Mouse (Mus musculus) spleen, postnatal 10 days (tissue): ENCODE measurements at regions not wholly inside any gene's neighbourhood (a gene's known extent, or its start where the extent isn't known, plus 50 kb on each side); places are given as distances from the start of the nearest gene placed in this dataset.

Experiments used
- DNase-seq, 2 experiments: peaks; one replicate each; pipeline ENCODE4 v3.0.0; 2021 to 2022; ENCODE audit warnings: low spot score in 2 of 2

- DNase-seq, result no peak
Measured at GRCm38 (mm10) chr5:73729646-73730045, 78.5 kb downstream of the Spata18 start.

GRCm38 (mm10) chr5:73731423-73731822 lies 80.2 kb downstream of the Spata18 start:
- DNase-seq, result no peak

GRCm38 (mm10) chr5:73731991-73732565 lies 80.9 kb downstream of the Spata18 start:
- no peak for DNase-seq

GRCm38 (mm10) chr5:73740766-73741165 lies 89.6 kb downstream of the Spata18 start:
- DNase-seq, result no peak

- no peak for DNase-seq
Measured at GRCm38 (mm10) chr5:73741441-73741840, 90.3 kb downstream of the Spata18 start.

GRCm38 (mm10) chr5:73743953-73744352 lies 92.8 kb downstream of the Spata18 start:
- DNase-seq, result no peak

GRCm38 (mm10) chr5:73749791-73750190 lies 98.6 kb downstream of the Spata18 start:
- DNase-seq, result no peak

GRCm38 (mm10) chr5:73752225-73752644 lies 101.1 kb downstream of the Spata18 start:
- no peak for DNase-seq

- no peak for DNase-seq
Measured at GRCm38 (mm10) chr5:73753827-73754226, 102.6 kb downstream of the Spata18 start.

- no peak for DNase-seq
Measured at GRCm38 (mm10) chr5:73758534-73758933, 107.4 kb downstream of the Spata18 start.

GRCm38 (mm10) chr5:73761236-73761635 lies 110.1 kb downstream of the Spata18 start:
- no peak for DNase-seq

GRCm38 (mm10) chr5:73761709-73762108 lies 110.5 kb downstream of the Spata18 start:
- no peak for DNase-seq

- no peak for DNase-seq
Measured at GRCm38 (mm10) chr5:73764226-73764625, 113.0 kb downstream of the Spata18 start.

- DNase-seq, result no peak
Measured at GRCm38 (mm10) chr5:73765466-73765865, 114.3 kb downstream of the Spata18 start.

- DNase-seq, result no peak
Measured at GRCm38 (mm10) chr5:73768253-73768652, 117.1 kb downstream of the Spata18 start.

- DNase-seq, result no peak
Measured at GRCm38 (mm10) chr5:73775775-73776548, 124.8 kb downstream of the Spata18 start.

GRCm38 (mm10) chr5:73777282-73777921 lies 126.2 kb downstream of the Spata18 start:
- no peak for DNase-seq

- DNase-seq, result no peak
Measured at GRCm38 (mm10) chr5:73781190-73781940, 130.2 kb downstream of the Spata18 start.

GRCm38 (mm10) chr5:73782214-73783091 lies 131.3 kb downstream of the Spata18 start:
- no peak for DNase-seq

- DNase-seq, result no peak
Measured at GRCm38 (mm10) chr5:73787275-73787674, 136.1 kb downstream of the Spata18 start.

GRCm38 (mm10) chr5:73792216-73792615 lies 141.0 kb downstream of the Spata18 start:
- no peak for DNase-seq
